In the genomic region with DNA sequence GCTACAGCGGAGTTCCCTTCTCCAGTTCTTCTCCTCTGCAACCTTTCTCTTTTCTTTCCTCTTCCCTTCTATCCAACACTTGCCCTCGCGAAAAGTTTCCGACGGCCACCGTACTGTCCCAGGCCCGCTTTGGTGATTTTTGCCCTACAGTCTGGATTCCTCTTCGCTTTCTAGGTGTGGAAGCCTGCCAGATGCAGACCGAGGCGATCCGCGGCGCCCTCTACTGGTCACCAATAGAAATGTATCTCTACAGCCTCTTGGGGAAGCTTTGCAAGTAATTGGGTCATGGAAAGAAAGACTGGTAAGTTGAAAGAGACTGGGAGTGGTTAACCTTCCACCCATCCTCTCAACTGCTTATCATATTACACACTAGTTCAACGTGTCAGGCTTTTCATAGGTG, we compare ENCODE assay signal across 8 mouse cellular contexts. TPM values are rescaled to one million over a fixed set of nuclear protein-coding genes. Genes with fewer than 3 reads are reported as not detected.
DNase-seq lines count a peak whose midpoint lies in the region; ATAC-seq and TF ChIP-seq lines count a peak whose summit lies in the region.

No protein-coding gene starts in this region.

- no peak overlapping the region for H3K27ac ChIP-seq in thymus, adult 2 months (ENCODE audit: control insufficient read depth, insufficient read depth, low read length)
- no peak overlapping the region for H3K27ac ChIP-seq in limb, embryonic 11.5 days (replicated peaks; ENCODE audit: low read depth, low read length)
- no peak overlapping the region for H3K27ac ChIP-seq in neural tube, embryonic 11.5 days (ENCODE audit: low read depth, low read length)

- H3K4me1 ChIP-seq in thymus, adult 2 months (replicated peaks; ENCODE audit: control insufficient read depth, insufficient read depth, low read length) = no peaks in the 10 kb centered on the region
- H3K4me1 ChIP-seq in limb, embryonic 11.5 days (ENCODE audit: control insufficient read depth, insufficient read depth, low read length) = no peaks in the 10 kb centered on the region
- no peaks in the 10 kb centered on the region for H3K4me1 ChIP-seq in neural tube, embryonic 11.5 days (ENCODE audit: control insufficient read depth, insufficient read depth, low read length)

- no peaks in the 10 kb centered on the region for H3K9me3 ChIP-seq in limb, embryonic 11.5 days (ENCODE audit: control insufficient read depth, low read length)
- no peaks in the 10 kb centered on the region for H3K9me3 ChIP-seq in neural tube, embryonic 11.5 days (ENCODE audit: control insufficient read depth, low read length)

- no peaks in the 10 kb centered on the region for H3K36me3 ChIP-seq in thymus, adult 2 months (ENCODE audit: control insufficient read depth, insufficient read depth, low read length)
- H3K36me3 ChIP-seq in limb, embryonic 11.5 days (ENCODE audit: control insufficient read depth, insufficient read depth, low read length) = no peaks in the 10 kb centered on the region
- no peaks in the 10 kb centered on the region for H3K36me3 ChIP-seq in neural tube, embryonic 11.5 days (ENCODE audit: control insufficient read depth, insufficient read depth, low read length)

- H3K27me3 ChIP-seq in thymus, adult 2 months (ENCODE audit: control insufficient read depth, insufficient read depth, low read length) = no peaks in the 10 kb centered on the region; the same call in none of the 2 replicates
- H3K27me3 ChIP-seq in limb, embryonic 11.5 days (ENCODE audit: control insufficient read depth, insufficient read depth, low read length) = peaks cover 64% of the 10 kb centered on the region
- H3K27me3 ChIP-seq in neural tube, embryonic 11.5 days (ENCODE audit: control insufficient read depth, insufficient read depth, low read length) = peaks cover 64% of the 10 kb centered on the region

- peak; percentile 18 for DNase-seq in thymus, adult 2 months
- no peak for DNase-seq in thymus, adult 18-20 months
- peak; percentile 70 to 74 for DNase-seq in cerebellum, postnatal 36 days
- DNase-seq in gastrocnemius, postnatal 14 days = peak; percentile 59
- DNase-seq in kidney, adult 18-20 months = peak; percentile 74
- DNase-seq in limb, embryonic 11.5 days (ENCODE audit: low spot score) = peak; percentile 91
- DNase-seq in neural tube, embryonic 11.5 days (ENCODE audit: low spot score) = peak; percentile 81
- peak; percentile 28 for DNase-seq in thymus, postnatal 14 days

- ATAC-seq in limb, embryonic 11.5 days (ENCODE audit: insufficient number of reproducible peaks, low FRiP score, low TSS enrichment, low read depth) = peak; percentile 60; the same call in 1 of the 2 replicates
- ATAC-seq in neural tube, embryonic 11.5 days (ENCODE audit: insufficient read depth, low FRiP score, low TSS enrichment) = no peak

- peak; percentile 72; the same call in 1 of the 2 replicates for TF ChIP-seq CTCF in thymus, adult 2 months (IDR thresholded peaks at IDR 0.05; ENCODE audit: borderline replicate concordance, control insufficient read depth, extremely low read depth, insufficient read depth, low read length, poor library complexity)

- 5% methylated on average over 14 of the region's 14 CpGs for WGBS in thymus, adult 2 months
- WGBS in limb, embryonic 11.5 days = 2% methylated on average over 14 of the region's 14 CpGs
- WGBS in neural tube, embryonic 11.5 days = 1% methylated on average over 14 of the region's 14 CpGs

- intact Hi-C loops in gastrocnemius, postnatal 14 days (cut with DNase I; ENCODE audit: low total_unique reads) = loop anchor here (5.0 kb wide), 1 partner anchor 479 kb away; no protein-coding TSS in a partner anchor

- no peak for TF ChIP-seq POLR2A in thymus, adult 2 months (IDR thresholded peaks at IDR 0.05; ENCODE audit: control insufficient read depth, extremely low read depth, insufficient read depth, low read length, poor library complexity)

- H3K9ac ChIP-seq in limb, embryonic 11.5 days (ENCODE audit: low read length) = no peak overlapping the region
- no peak overlapping the region for H3K9ac ChIP-seq in neural tube, embryonic 11.5 days (ENCODE audit: low read length)

- H3K4me2 ChIP-seq in limb, embryonic 11.5 days (ENCODE audit: low read depth, severe bottlenecking) = no peak overlapping the region
- H3K4me2 ChIP-seq in neural tube, embryonic 11.5 days (ENCODE audit: low read depth) = no peak overlapping the region

- no peak overlapping the region for H3K4me3 ChIP-seq in thymus, adult 2 months (ENCODE audit: control insufficient read depth, insufficient read depth, low read length)
- no peak overlapping the region for H3K4me3 ChIP-seq in limb, embryonic 11.5 days (ENCODE audit: low read depth, low read length)
- H3K4me3 ChIP-seq in neural tube, embryonic 11.5 days (ENCODE audit: low read depth, low read length) = no peak overlapping the region

RNA-seq across cellular contexts. Expression of gene Nkx2-1, which starts 4.4 kb away (rescaled TPM):
- polyA plus RNA-seq in thymus, adult 2 months (2012; rRNA removed) = 0.22 and 0.23 TPM in 2 replicates
- total RNA-seq in gastrocnemius, postnatal 14 days (2021) = not detected
- not detected in 2 replicates for polyA plus RNA-seq in limb, embryonic 11.5 days (2014; fragmentation: Nextera tagmentation; extraction: Ambion mirVana)
- not detected in 2 replicates for polyA plus RNA-seq in neural tube, embryonic 11.5 days (2014; fragmentation: Nextera tagmentation; extraction: Ambion mirVana)

Comparison
In these comparisons a context has a peak if more than half of its experiments do, and no peak if none do; other contexts are left out.
1. DNase-seq: peak in thymus, adult 2 months (single experiment), cerebellum, postnatal 36 days (2 of 2), gastrocnemius, postnatal 14 days (single experiment), kidney, adult 18-20 months (single experiment), limb, embryonic 11.5 days (single experiment), neural tube, embryonic 11.5 days (single experiment) and thymus, postnatal 14 days (single experiment); none in thymus, adult 18-20 months (0 of 2).